Mouse (Mus musculus) limb, embryonic 12.5 days (tissue): ENCODE results near the gene BC024063. TPM values are rescaled to one million over a fixed set of nuclear protein-coding genes. Genes with fewer than 3 reads are reported as not detected.

Experiments used
- polyA plus RNA-seq: library from polyadenylated mRNA; unstranded; fragments of >200 nt; fragmentation: Nextera tagmentation; extraction: Ambion mirVana; gene quantifications from 2 replicates; pipeline ENCODE4 v1.2.1, GENCODE M21; 2016

Gene BC024063
- polyA plus RNA-seq, 1 experiment from 2014 or later, result 5.5 TPM

Other genes with a start within 250 kb of the BC024063 start
- 9.7 and 9.8 TPM in 2 replicates for gene Gm32687, start 219.4 kb upstream of the BC024063 start, polyA plus RNA-seq
- 4.4 and 4.8 TPM in 2 replicates for gene Zfp781, start 152.9 kb upstream of the BC024063 start, polyA plus RNA-seq
- gene Zfp873, start 35.2 kb upstream of the BC024063 start, polyA plus RNA-seq, result 16.8 and 17.5 TPM in 2 replicates
- 5.5 and 6.3 TPM in 2 replicates for gene AU041133, start 44.7 kb downstream of the BC024063 start, polyA plus RNA-seq
- gene Zfp938, start 157.9 kb downstream of the BC024063 start, polyA plus RNA-seq, result 16.7 and 16.8 TPM in 2 replicates
- gene 4932415D10Rik, start 233.2 kb downstream of the BC024063 start, polyA plus RNA-seq, result not detected in 2 replicates